Mouse (Mus musculus) WW6 (cell line): ENCODE measurements around the gene Patj.
"Not testable (repeated sequence)": the region's sequence is repeated elsewhere in the genome, so short reads cannot be mapped to it uniquely, and the experiment has no call there.

Experiments
- DNase-seq: peaks from one replicate; pipeline ENCODE4 v3.0.0-alpha.2; 2013; ENCODE audit warnings: low read depth, low spot score

The Patj gene

DNA sequence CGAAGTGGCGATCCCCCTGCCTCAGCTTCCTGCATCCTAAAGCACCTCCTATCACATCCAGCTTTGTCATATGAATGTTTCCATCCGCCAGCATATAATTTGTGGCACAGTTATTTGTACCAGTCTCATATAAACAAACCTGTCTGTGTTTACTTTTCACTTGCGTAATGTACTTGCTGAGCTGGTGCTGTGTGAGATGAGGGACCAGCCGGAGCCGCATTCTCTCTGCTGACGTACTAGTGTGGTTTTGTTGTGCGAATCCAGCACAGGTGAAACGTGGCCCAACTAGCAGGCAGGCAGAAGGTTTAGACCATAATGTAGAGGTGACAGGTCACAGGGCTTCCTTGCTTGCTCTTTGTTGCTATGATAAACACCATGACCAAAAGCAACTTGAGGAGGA lies 171.9 kb downstream of the Patj start:
- DNase-seq = no peak

DNA sequence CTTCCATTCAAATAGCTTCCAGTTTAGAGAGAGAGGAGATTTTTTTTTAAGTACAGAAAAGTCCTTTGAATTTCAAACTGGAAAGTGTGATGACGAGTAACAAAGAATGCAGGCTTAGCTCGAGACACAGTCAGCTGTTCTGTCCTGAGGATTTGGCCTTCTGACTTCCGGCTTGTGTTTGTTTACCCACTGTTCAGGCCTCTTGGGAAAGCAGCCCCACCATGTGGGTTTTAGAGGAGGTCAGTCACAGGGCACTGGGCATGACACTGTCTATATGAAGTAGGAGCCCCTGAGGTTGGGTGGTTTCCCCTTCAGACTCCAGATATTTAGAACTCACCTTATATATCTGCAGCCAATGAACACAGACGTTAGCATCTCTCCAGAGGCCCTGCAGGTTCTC lies 174.3 kb downstream of the Patj start:
- DNase-seq = no peak

DNA sequence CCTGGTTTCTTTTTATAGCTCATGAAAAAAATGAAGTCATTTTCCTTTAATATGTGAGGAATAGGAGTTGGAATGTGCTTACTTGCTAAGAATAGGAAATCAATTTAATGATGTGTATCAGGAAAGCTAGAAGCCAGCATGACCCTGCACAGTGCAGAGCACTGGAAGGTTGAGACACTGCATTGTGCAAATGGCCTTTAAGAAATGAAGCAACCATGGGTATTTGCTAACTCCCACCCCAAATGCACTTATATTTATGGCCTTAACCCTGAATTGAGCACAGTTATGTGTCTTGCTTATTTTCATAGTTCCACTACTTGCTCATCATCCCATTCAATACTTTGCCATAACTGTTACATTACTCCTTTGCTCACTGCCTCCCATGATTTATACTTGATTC lies 181.7 kb downstream of the Patj start:
- DNase-seq = no peak

DNA sequence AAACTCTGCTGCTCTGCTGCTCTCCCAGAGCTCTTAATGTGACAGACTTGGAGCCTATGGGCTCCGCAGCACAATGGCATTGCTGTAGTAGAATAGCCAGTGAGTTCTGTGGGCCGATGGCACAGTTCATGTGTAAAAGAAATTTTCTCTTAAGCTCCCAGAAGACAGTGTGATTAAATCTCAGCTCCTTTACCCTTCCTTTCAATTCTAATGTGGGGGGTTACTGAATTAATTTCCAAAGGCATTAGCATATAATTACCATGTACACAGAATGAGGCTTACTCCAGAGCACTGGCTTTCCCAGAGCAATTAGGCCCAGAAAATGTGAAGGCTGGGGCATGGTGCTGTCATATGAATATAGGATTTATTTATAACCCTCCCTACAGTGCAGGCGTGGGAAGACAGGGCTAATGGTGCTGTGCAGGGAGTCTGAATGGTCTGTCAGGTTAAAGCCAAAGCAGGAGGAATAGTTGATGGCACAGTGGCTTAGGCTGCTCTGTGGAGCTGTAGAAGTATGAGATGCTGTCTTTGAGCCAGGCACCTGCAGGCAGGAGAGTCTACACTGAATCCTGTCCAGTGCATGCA lies 182.5 kb downstream of the Patj start:
- DNase-seq = no peak

DNA sequence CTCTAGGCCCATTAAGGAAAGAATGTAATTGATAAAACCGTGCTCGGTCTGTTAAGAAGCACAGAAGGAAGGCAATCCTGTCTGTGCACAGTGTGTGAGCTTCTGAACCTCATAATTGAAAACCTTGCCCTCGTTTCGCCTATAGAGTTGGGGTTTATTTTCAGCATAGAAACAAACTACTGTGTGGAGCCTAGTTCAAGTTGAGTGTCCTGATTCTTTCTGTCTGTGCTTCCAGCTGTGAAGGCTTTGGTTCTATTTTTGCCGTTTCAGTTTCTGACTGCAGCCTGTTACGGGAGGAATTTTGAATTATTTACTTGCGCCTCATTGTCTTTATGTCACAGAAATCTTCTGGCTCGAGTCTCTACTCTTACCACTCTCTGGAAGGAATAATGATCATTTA lies 185.9 kb downstream of the Patj start:
- no peak for DNase-seq

DNA sequence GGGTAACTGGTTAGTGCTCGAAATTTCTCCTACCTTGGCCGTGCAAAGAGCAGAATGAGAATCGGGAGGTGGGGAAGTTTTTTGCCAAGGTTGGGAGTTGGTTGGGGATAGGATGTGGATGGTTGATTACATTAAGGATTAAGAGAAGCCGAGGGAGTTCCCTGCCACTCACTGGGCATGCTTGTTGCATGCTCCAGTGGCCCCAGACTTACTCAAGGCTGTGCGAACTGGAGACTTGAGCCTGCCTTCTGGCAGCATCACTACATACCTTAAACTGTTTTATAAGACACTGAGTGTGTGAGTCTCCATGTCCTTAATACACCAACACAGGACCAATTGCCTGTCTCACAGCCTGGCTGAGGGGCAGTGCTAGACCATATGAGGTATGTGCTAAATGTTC lies 188.4 kb downstream of the Patj start:
- DNase-seq = no peak

DNA sequence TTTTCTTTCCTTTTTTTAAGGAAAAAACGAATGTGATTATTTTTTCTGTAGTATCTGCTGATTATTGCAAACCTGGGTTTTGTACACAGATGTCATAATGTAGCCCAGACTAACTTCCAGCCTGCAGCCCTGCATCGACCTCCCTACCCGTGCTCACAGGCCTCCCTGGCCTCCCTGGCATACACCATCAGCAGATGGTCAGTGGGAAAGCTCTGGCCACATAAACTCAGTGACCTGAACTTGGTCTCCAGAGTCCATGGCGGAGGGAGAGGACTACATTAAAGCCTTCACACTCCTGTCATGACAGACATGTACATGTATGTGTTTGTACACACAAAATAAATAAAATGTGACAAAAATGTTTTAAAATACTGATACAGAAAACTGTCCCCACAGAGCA lies 190.7 kb downstream of the Patj start:
- no peak for DNase-seq

DNA sequence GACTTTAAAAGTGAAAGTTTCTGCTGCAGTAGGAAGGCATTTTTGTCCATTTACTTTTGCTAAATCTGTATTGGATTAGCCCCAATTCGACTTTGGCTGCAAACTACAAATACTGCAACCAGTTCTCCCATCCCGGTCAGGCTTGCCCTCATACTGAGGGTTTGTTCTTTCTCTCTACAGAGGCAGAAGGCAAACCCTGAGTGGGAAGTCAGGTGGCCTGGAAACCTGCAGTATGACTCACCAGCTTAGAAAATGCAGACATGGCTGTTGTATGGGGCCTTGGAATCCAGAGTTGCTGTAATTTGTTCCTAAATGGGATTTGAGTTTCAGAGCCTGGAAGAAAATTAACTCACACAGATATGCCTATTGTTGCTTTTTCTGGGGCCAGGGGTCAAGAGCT lies 192.1 kb downstream of the Patj start:
- no peak for DNase-seq

DNA sequence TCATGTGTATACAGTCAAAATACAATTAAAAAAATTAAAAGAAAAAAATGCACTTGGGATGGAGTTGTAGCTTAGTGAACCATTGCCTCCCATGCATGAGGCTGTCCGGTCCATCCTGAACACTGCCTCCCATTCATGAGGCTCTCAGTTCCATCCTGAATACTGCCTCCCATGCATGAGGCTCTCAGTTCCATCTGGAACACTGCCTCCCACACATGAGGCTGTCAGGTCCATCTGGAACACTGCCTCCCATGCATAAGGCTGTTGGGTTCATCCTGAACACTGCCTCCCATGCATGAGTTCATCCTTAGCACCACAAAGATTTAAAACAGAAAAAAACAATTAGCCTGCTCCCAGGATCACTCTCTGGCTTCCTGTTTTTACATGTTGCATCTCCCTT lies 198.4 kb downstream of the Patj start:
- DNase-seq = no peak

DNA sequence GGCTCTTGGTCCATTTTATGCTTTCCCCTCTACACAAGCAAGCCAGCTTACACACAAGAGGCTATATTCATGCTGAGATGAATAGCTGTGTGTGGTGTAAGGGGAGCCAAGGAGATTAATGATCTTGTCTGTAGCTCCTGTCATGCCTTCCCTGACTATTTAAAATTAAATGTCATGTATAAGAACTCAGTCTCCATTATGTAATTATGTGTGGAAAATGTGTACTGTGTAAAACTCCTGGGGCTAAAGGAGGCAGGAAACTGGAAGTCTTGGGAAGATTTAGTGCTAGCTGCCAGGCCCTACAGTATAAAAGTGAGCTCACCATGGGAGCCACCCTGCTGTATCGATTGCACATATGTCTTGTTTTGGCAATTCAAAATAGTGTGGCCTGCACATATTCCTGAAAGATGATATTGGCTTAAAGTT lies 203.0 kb downstream of the Patj start:
- no peak for DNase-seq

DNA sequence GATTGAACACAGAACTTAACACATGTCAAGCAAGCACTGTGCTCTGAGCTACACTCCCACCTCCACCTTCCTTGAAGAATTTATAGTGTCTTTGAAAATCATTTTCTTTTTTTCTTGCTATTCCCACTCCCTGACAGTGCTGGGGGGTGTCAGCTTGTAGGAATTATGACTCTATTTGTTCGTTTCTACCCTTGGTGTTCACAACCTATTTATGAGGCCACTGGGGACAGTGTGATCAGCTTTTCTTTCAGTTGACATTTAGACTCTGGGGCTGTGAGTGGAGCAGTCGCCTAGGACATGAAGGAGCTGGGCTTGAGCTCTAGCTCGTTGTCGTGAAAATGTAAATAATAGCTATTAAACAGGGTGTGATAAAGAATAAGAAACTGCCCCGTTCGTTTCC lies 203.8 kb downstream of the Patj start:
- no peak for DNase-seq

DNA sequence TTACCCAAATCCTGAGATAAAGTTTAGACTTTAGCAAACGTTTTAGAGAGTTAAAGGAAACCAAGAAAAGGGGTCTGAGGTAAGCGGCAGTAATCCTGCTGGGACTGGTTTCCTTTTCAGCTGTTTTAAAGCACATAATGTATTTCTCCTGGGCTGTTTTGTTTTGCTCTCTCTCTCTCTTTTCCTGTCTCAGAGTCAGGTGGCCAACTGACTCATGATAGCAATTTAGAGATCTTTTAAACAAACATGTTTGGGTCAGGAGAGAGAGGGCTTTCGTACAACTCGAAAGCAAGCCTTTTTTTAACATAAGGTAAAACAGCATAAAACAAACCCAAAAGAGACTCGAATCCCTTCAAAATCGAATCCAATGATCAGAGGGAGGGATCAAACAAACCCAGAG lies 207.5 kb downstream of the Patj start:
- no peak for DNase-seq

DNA sequence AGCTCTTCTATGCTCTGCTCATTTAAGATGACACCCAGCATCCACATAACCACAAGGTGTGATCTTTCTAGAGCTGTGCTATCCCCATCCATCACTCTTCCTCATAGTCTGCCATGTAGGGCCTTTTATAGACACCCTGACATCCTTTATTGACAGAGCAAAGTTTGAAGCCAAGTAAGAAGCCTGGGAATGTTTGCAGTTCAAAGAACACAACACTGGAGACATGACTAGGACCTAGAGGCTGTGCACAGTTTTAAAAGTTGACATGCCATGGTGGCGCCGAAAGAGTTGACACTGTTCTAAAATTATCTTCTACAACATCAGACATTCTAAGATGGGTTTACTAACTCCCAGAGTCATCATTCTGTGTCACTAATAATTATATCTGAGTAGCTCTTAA lies 214.9 kb downstream of the Patj start:
- DNase-seq = no peak

DNA sequence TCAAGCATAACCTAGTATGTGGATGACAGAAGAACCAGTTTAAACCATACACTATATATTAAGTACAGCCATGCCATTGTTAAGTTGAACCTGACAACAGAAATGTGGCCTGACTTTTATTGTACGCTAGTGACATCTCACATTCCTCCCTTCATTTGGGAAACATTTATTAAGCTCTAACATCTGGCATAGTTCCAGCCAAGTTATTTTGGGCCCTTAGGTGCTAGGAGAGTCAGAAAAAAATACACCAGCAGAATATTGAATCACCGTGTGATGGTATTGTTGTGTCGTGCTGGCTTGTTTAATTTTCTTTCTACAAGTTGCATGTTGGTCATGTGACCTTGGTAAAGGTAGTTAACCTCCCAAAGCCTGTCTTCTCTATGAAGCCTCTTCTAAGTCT lies 218.8 kb downstream of the Patj start:
- DNase-seq = no peak

DNA sequence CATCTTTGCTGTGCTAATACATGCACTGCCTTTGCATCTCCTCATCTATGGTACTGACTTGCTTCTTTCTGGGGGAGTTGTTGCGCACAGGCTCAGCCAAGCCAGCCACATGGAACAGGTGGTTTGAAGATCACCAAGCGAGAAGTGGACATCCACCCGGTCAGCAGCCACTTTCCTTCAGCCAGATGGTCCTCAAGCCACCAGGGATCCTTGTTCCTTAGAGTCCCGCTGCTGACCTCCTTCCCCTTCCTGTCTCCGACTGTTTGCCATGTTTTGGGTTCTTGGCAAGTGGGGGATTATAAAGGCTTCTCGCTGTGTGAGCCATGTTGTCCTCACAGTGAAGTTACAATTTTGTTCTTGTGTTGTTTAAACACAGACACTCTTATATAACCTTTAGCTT lies 223.6 kb downstream of the Patj start:
- DNase-seq = no peak

DNA sequence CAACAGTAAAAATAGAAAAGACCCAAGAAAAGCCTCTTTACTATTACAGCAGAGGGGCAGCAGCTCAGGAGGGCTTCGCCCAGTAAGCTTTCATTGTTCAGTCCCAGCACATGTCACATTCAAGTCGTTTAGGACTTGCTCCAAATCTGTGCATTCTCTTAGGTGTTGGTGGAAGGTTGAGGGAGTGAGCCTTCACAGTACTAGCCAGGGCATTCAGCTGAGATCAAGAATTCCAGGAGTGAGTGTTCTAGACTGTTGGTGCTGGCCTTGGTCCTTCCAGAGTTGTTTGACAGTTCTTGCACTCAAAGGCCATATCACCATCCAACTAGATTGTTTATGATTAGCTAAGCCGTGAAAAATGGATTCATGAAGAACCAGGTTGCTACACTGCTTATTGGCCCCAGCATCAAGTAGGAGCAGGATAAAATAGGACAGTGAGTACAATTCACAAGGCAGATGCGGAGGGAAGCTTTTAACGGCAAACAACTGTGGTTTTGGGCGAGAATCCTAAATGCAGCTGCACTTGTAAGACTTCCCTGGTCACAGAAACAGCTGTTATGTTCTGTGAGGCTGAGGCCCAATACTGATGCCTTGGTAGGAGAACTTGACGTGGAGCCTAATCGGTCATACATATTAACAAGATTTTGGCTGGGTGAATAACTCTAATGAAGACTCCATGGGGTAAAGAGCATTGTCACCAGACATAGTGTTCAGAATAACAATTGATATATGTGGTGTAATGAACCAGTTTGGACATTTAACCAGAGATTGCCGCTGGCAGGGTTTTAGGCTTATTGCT lies 225.6 kb downstream of the Patj start:
- no peak for DNase-seq

DNA sequence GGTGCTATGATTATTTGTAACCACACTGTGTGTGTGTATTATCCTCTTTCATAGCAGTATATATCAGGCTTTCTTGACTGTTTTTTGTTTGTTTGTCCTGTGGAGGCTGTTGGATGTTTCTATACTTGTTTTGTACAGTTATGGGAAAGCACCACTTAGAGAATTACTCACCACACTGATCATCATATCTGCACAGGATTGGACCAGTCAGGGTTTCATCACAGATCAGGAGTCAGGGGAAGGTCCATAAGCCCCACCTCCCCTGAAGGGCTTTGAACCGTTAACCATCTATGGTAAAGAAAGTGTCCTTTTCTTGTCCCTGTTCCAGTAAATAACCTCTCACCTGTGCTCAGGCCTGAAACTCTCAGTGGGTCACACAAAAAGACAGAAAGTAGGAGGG lies 226.6 kb downstream of the Patj start:
- no peak for DNase-seq

DNA sequence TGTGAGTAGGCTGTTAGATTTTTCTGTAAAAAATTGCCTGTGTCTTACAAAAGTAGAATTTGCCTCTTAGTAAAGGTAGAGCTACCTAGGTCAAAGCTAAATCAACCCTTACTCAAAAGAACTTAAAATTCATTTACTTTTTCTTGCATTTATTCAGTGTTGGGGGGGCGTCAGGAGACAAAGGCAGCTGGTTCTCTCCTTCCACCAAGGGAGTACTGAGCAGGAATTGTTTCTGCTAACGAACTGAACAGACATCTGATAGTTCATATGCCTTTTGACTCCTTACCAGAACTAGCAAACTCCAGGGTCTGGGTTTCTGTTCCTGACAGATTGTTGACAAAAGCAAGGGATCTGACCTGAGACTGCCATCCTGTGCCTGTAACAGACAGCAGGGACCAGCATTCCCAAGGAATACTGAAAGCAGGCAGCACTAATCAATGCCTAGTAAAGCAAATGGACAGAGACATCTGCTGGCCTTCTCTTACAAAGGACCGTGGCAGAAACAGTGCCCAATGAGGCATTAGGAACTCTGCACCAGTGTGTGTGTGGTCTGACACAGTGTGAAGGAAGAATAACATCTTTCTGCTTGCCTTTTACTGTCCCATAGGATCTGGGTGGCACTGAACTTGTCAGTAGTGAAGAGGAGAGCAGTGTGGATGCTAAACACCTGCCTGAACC lies 227.6 kb downstream of the Patj start:
- DNase-seq = no peak

DNA sequence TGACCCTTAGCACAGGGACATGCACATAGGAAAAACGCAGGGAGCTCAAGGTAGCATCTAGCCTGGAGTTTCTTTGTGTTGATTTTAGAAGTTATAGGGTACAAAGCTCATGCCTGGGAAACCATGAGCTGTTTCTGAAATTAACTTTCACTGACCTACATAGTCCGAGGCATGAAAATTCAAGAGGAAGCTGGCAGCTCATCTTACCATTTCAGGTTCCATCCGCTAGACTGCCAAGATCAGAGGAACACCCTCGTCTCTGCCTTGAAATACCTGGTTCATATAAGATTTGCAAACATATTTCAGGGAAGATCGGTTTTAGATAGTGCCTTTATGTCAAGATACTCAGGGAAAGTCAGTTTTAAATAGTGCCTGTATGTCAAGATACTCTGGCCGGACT lies 232.7 kb downstream of the Patj start:
- DNase-seq = no peak

DNA sequence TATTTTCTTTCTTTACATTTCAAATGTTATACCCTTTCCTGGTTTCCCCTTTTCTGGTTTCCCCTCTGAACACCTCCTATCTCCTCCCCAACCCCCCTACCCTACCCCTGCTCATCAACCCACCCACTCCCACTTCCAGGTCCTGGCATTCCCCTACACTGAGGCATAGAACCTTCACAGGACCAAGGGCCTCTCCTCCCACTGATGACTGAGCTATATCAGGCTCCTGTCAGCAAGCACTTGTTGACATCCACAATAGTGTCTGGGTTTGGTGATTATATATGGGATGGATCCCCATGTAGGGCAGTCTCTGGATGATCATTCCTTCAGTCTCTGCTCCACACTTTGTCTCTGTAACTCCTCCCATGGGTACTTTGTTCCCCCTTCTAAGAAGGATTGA lies 233.6 kb downstream of the Patj start:
- DNase-seq = not testable (repeated sequence)

DNA sequence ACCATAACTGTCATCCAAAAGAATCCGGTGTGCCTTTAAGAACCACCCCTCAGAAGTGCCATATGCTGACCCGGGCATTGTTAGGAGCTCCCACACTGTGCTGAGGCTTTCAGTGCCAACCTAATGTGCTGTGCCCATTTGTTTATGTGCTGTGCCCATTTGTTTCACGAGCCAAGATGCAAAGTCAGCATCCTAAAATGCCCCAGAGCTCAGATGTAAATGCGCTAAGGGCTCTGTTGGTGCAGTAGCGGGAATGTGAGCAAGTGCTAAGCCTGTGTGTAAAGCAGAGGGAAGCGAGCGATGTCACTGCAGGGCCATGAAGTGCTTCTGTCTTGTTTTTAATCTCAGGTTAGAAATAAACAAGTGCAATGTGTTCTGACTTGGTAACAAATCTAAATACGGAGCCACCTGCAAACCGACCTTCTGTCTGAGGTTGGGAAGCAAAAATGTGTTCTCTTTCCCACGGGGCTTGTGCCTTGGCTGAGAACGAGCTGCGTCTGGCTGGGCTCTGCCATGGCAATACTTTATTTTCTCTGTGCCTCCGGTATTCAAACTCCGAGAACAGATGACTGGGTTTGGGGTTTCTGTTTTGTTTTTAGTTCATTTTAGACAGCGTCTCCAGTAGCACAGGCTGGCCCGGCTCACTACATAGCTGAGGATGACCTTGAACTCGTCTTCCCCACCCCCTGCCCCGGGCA lies 239.7 kb downstream of the Patj start:
- DNase-seq = no peak

DNA sequence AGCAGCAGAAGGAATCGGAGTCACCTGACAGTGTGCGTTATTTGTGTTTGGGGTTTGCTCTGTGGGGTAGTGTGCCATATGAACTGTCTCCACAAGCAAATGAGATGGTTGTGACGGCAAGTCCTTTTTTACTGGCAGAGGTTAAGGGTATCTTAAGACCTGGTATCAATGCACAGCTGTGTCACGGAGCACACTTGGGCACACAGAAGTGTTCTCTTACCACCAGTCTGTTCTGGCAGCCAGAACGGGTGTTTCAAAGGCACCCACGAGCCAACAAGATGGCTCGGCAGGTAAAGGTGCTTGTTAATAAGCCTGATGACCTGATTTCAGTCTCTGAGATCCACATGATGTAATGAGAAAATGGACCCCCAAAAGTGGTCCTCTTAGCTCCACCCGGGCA lies 243.1 kb downstream of the Patj start:
- DNase-seq = no peak

DNA sequence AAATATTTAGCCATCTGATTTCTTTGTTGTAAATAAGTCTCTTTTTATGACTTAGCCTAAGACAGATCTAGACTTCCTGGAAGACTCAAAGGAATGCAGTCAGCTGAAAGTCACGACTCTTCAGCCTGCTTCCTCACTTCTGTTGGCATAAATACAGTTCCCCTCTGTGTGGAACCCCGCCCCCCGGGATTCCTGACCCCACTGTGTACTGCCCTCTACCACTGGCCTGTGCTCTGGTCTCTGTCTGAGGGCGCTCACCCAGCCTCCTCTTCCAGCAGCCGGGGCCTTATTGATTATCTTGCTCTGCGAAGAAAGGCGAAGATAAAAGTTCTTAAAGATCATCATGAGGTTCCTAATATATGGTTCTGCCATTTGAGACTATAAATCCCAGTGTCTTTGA lies 258.1 kb downstream of the Patj start:
- DNase-seq = no peak
